Mouse (Mus musculus) neural tube, embryonic 11.5 days (tissue): ENCODE results near the gene Arhgap5. TPM values are rescaled to one million over a fixed set of nuclear protein-coding genes. Genes with fewer than 3 reads are reported as not detected.
"Not testable (repeated sequence)": the region's sequence is repeated elsewhere in the genome, so short reads cannot be mapped to it uniquely, and the experiment has no call there.

ENCODE experiments used
- ATAC-seq: fragments of 200-750 bp; cut with Nextera tagmentation; 2 replicates; pipeline ENCODE4 v1.8.0; 2017; ENCODE audit warnings: moderate number of reproducible peaks, mild to moderate bottlenecking, moderate TSS enrichment, moderate library complexity; ENCODE audit not compliant: insufficient read depth, low FRiP score, low TSS enrichment
- DNase-seq: peaks from one replicate; pipeline ENCODE4 v3.0.0-alpha.2; 2015; ENCODE audit warnings: low spot score
- H3K27ac ChIP-seq: fragments of 300-500 bp; sonication (generic); 2 replicates; pipeline ENCODE4 v1.5.1; 2014; ENCODE audit warnings: low read depth, mild to moderate bottlenecking, low read length
- H3K27me3 ChIP-seq: fragments of 300-500 bp; sonication (generic); 2 replicates; pipeline ENCODE4 v1.6.1; 2014; ENCODE audit warnings: mild to moderate bottlenecking, low read length, mixed read lengths; ENCODE audit not compliant: control insufficient read depth, insufficient read depth
- H3K36me3 ChIP-seq: fragments of 300-500 bp; sonication (generic); 2 replicates; pipeline ENCODE4 v1.6.1; 2014; ENCODE audit warnings: mild to moderate bottlenecking, low read length, moderate library complexity, mixed read lengths; ENCODE audit not compliant: control insufficient read depth, insufficient read depth
- H3K4me1 ChIP-seq: fragments of 300-500 bp; sonication (generic); 2 replicates; pipeline ENCODE4 v1.6.1; 2014; ENCODE audit warnings: low read length, mixed read lengths; ENCODE audit not compliant: control insufficient read depth, insufficient read depth
- H3K4me2 ChIP-seq: fragments of 300-500 bp; sonication (generic); 2 replicates; pipeline ENCODE4 v1.6.1; 2014; ENCODE audit warnings: low read depth, mild to moderate bottlenecking, moderate library complexity
- H3K4me3 ChIP-seq: fragments of 300-500 bp; sonication (generic); 2 replicates; pipeline ENCODE4 v1.5.1; 2014; ENCODE audit warnings: low read depth, low read length
- H3K9ac ChIP-seq: fragments of 300-500 bp; sonication (generic); 2 replicates; pipeline ENCODE4 v1.6.1; 2014; ENCODE audit warnings: mild to moderate bottlenecking, low read length
- H3K9me3 ChIP-seq: fragments of 300-500 bp; sonication (generic); 2 replicates; pipeline ENCODE4 v1.6.1; 2016; ENCODE audit warnings: low read length; ENCODE audit not compliant: control insufficient read depth
- WGBS: fragments of 180-500 bp; shearing (Covaris S2); extraction: QIAGEN DNeasy Blood & Tissue Kit; methylation state at CpG from one replicate; pipeline ENCODE4 v1.1.7; 2014; 5-methylcytosine and 5-hydroxymethylcytosine counted together
- polyA plus RNA-seq: library from polyadenylated mRNA; unstranded; fragments of >200 nt; fragmentation: Nextera tagmentation; extraction: Ambion mirVana; gene quantifications from 2 replicates; pipeline ENCODE4 v1.2.1, GENCODE M21; 2014

Arhgap5 gene
- polyA plus RNA-seq, 1 experiment from 2014 or later, result 50.7 TPM

DNA sequence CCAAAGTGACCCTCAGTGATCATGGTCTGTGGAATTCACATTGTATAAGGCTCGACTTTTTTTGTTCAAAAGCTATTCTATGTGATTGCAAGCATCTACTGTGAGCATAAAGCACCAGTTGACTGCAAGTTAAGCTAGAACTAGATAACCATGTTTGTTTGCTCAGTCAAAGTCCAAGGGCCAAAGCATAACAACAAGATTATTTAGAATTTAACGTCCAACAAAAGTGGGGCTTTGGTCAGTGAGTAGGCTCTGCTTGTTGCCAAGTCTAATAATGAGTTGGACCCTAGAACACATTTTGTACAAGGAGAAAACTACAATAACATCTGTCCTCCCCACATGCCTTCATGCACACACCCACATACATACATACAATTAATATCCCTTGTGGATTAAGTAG, 69.6 kb downstream of the Arhgap5 start:
- Histone ChIP-seq H3K27me3 (no peaks in the 10 kb centered on the region), H3K4me2 (no peak overlapping the region), H3K4me3 (no peak overlapping the region), H3K4me1 (no peaks in the 10 kb centered on the region), H3K9me3 (no peaks in the 10 kb centered on the region), H3K27ac (no peak overlapping the region), H3K9ac (no peak overlapping the region), H3K36me3 (no peaks in the 10 kb centered on the region)
- WGBS, result 96% methylated on average over 2 of the region's 2 CpGs
- DNase-seq (no peak), ATAC-seq (no peak)

DNA sequence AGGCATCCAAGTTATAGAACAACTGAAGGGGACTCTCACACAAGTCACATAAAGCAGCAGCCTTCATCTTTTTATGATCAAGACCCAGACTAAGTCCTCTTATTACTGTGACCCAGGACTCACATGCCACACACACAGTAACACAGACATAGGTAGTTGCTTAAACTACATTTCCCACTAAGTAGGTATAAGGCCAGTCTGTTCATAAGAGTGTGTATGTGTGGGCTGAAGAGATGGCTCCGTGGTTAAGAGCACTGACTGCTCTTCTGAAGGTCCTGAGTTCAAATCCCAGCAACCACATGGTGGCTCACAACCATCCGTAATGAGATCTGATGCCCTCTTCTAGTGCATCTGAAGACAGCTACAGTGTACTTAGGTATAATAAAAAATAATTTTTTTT, 82.7 kb downstream of the Arhgap5 start:
- not testable (repeated sequence) for H3K27ac ChIP-seq
- 80% methylated on average over 2 of the region's 2 CpGs for WGBS

DNA sequence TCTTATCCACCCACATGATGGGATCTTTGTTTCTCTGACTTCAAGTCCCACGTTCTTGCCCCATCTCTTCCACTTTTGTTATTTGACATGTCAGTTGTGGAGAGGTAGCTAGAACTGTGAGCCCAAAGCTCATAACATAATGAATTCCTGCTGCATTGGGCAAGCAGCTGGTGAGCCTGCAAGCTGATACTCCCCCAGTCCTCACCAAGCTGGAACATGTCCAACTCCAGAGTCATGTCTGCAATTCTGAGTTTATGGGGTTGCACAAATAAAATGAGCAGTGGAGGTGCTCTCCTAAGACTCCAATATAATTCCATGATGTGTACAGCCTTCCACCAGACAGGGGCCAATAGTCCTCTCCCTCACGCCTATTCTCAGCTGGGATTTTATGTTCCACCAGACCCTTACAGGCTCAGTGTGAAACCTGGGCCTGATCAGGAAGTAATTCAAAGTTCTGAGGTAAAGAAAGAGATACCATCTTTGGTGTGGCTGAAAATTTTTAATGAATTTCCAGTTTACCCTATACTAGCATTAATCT, 83.8 kb downstream of the Arhgap5 start:
- ATAC-seq, result no peak
- DNase-seq, result no peak
- Histone ChIP-seq H3K36me3 (no peaks in the 10 kb centered on the region), H3K9me3 (no peaks in the 10 kb centered on the region), H3K4me1 (no peaks in the 10 kb centered on the region), H3K9ac (no peak overlapping the region), H3K27ac (no peak overlapping the region), H3K4me2 (no peak overlapping the region), H3K4me3 (no peak overlapping the region), H3K27me3 (no peaks in the 10 kb centered on the region)
- WGBS, result 79% methylated on average over 2 of the region's 2 CpGs

More for the DNA sequence above, 82.7 kb downstream of the Arhgap5 start:
- not testable (repeated sequence) for H3K36me3 ChIP-seq, H3K27me3 ChIP-seq, H3K9me3 ChIP-seq, H3K4me3 ChIP-seq, H3K4me1 ChIP-seq, H3K9ac ChIP-seq, ATAC-seq, H3K4me2 ChIP-seq, DNase-seq

DNA sequence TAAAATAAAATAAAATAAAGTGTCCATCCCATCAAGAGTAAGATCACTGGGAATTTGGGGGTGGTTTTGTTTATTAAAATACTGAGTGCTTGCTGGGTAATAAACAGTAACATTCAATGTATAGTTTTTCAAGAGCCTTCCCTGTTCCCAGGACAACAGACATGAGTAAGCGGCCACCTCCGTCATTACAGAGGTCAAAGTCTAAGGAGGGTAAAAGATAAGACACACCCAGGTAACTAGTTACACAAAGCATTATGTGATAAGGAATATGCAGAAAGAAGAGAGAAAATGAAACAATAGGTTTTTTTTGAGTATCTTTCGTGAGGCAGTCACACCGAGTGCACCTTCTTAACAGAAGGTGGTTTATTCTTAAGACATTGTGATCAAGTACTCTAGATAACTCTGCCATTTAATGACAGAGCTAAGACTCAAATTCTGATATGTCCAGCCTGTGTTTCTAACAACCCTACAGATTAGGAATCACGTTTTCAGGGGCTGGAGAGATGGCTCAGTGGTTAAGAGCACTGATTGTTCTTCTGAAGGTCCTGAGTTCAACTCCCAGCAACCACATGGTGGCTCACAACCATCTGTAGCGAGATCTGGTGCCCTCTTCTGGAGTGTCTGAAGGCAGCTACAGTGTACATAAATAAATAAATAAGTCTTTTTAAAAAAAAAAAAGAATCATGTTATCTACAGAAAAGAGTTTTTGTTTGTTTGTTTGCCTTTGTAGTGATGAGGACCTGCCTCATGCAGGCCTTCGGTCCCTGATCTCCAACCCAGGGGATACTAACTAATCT, 91.8 kb downstream of the Arhgap5 start:
- WGBS, result 87% methylated on average over 7 of the region's 7 CpGs
- no peak overlapping the region for H3K4me2 ChIP-seq
- ATAC-seq, result no peak
- H3K27ac ChIP-seq, result no peak overlapping the region
- no peaks in the 10 kb centered on the region for H3K27me3 ChIP-seq
- H3K4me1 ChIP-seq, result no peaks in the 10 kb centered on the region
- H3K4me3 ChIP-seq, result no peak overlapping the region
- H3K9me3 ChIP-seq, result no peaks in the 10 kb centered on the region
- no peaks in the 10 kb centered on the region for H3K36me3 ChIP-seq
- H3K9ac ChIP-seq, result no peak overlapping the region
- DNase-seq, result no peak

DNA sequence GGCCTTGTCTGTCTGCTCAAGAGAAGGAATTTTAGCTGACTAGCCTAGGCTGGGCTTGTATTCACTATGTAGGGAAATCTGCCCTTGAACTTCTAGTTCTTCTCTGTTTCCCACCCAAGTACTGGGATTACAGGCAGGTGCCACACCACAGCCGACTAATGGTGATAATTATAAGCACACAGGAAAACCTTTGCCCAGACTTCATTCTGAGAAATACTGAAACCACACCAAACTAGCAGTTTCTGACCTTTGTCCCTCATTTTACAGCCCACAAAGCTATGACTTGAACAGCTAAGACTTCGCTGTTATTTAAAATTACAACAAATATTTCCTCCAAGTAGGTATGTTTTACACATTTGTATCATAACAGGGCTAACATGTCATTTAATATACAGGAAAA, 98.7 kb downstream of the Arhgap5 start:
- Histone ChIP-seq H3K4me1 (no peaks in the 10 kb centered on the region), H3K4me2 (peak overlapping the region; percentile 87), H3K4me3 (peak overlapping the region; percentile 83), H3K9ac (no peak overlapping the region), H3K36me3 (no peaks in the 10 kb centered on the region), H3K27me3 (no peaks in the 10 kb centered on the region), H3K27ac (no peak overlapping the region), H3K9me3 (no peaks in the 10 kb centered on the region)
- WGBS, result 32% methylated on average over 2 of the region's 2 CpGs
- DNase-seq, result no peak
- no peak for ATAC-seq

DNA sequence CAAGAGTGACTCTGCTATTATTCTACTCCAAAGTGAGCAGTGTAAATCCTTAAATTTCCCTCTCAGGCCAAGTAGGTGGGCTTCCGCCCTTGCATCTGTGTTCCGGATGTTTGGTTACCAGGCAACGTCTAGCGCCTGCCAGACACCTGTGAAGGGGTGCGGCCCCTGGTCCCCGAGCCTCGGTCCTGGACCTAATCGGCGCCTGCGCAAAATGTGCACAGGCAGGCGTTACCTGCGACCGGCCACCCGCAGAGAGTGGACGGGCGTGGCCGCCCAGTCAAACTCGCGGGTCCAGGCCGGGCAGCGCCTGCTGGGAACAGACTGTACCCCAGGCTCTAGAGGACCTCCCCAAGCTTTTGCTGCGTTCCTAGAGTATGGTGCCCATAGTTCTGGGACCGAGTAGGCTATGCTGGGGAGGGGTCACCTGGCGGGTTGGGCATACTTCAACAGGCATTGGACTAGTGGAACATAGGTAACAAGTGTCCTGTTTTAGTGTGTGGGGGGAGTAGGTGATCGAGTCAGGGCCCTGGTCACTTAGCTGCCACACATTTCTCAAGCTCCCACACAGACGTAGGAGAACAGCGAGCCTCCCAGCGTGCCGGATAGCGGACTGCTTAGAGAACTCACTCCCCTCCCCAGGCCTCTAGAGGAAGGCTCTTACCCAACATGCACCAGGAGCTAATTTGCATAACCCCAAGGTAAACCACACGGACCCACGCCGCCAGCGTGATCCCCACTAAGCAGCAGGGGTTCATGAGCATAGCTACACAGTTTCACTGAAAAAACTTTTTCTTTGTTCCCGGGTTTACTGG, 99.3 kb downstream of the Arhgap5 start:
- under 1% methylated on average over 35 of the region's 35 CpGs for WGBS
- Histone ChIP-seq H3K9me3 (no peaks in the 10 kb centered on the region), H3K27me3 (no peaks in the 10 kb centered on the region), H3K27ac (peak overlapping the region; percentile 28), H3K4me1 (no peaks in the 10 kb centered on the region), H3K4me2 (peak overlapping the region; percentile 87), H3K36me3 (no peaks in the 10 kb centered on the region), H3K9ac (peak overlapping the region; percentile 79), H3K4me3 (peak overlapping the region; percentile 83)
- ATAC-seq, result peak; percentile 88
- DNase-seq, result peak; percentile 86

DNA sequence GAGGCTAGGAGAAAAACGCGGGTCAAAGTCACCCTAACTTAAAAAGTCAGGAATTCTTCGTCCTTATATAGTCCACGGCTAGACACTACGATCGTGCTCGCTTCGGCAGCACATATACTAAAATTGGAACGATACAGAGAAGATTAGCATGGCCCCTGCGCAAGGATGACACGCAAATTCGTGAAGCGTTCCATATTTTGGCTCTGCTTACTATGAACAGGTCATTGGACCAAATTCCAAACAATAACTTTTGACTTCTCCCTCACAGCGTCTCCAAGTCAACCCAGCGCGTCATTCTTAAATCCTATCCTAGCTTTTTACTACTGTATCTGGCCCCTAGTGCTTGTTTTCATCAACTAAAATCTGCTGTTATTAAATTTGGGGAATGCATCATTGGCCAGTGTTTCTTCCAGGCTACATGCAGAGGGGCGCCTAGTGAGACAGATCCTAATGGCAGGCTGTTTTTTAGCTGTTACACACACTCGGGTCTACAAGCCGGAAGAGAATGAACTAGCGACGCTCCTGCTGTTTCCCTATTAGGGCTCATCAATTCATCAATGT, 100.0 kb downstream of the Arhgap5 start:
- WGBS, result under 1% methylated on average over 21 of the region's 21 CpGs
- Histone ChIP-seq H3K4me3 (peak overlapping the region; percentile 83), H3K27ac (peak overlapping the region; percentile 28), H3K4me2 (peak overlapping the region; percentile 87), H3K4me1 (no peaks in the 10 kb centered on the region), H3K27me3 (no peaks in the 10 kb centered on the region), H3K9ac (peak overlapping the region; percentile 79), H3K9me3 (no peaks in the 10 kb centered on the region), H3K36me3 (no peaks in the 10 kb centered on the region)
- DNase-seq, result no peak
- ATAC-seq, result peak; percentile 83

DNA sequence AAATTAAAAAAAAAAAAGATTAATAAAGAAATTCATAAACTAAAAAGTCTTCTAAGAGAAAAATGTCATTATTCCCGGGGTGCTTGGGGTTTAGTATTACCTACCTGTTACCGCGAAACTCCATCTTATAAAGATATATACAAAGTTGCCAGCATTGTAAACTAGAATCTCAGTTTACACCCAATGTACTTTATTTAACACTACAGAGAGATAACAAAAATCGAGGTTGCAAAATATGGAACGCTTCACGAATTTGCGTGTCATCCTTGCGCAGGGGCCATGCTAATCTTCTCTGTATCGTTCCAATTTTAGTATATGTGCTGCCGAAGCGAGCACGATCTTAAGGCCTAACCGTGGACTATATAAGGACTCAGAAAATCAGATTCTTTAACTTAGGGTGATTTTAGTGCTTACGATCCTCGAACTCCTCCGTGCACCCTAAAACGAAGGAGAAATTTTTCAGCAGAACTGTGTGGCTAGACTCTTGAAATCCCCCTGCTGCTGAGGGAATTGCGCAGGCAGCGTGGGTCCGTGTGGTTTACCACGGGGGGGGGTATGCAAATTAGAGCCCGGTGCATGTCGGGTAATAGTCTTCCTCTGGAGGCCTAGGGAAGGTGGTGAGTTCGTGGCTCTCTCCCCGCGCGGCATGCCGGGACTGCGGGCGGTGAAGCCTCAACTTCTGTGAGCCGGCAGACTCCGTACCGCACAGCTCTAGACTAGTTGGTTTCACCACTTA, 100.7 kb downstream of the Arhgap5 start:
- Histone ChIP-seq H3K9ac (peak overlapping the region; percentile 89), H3K4me2 (peak overlapping the region; percentile 87), H3K4me3 (peak overlapping the region; percentile 83), H3K27ac (peak overlapping the region; percentile 84), H3K4me1 (no peaks in the 10 kb centered on the region), H3K9me3 (no peaks in the 10 kb centered on the region), H3K36me3 (no peaks in the 10 kb centered on the region), H3K27me3 (no peaks in the 10 kb centered on the region)
- ATAC-seq (peak; percentile 90), DNase-seq (peak; percentile 93)
- WGBS, result 0% methylated on average over 33 of the region's 33 CpGs
